Mouse (Mus musculus): ENCODE data around the gene Csnk2b. TPM values are rescaled to one million over a fixed set of nuclear protein-coding genes. Genes with fewer than 3 reads are reported as not detected.

Gene Csnk2b
- 299 and 310 TPM in 2 replicates for polyA plus RNA-seq (2014; fragmentation: Nextera tagmentation; extraction: Ambion mirVana)

- Histone ChIP-seq H3K4me3 (ENCODE audit: low read depth, low read length) (peak within 1 kb of the TSS; percentile 97), H3K9me3 (ENCODE audit: control insufficient read depth, low read length) (no peaks in the 10 kb centered on the region), H3K36me3 (ENCODE audit: control insufficient read depth, insufficient read depth, low read length) (peaks cover 5% of the 10 kb centered on the region; the same call in 1 of the 2 replicates), H3K4me1 (replicated peaks; ENCODE audit: control insufficient read depth, insufficient read depth, low read length) (peaks cover 2% of the 10 kb centered on the region; the same call in 1 of the 2 replicates), H3K27ac (ENCODE audit: low read depth, low read length) (peak within 1 kb of the TSS; percentile 85), H3K27me3 (ENCODE audit: control insufficient read depth, insufficient read depth, low read length) (no peaks in the 10 kb centered on the region), H3K9ac (ENCODE audit: low read depth, low read length) (peak within 1 kb of the TSS; percentile 94), H3K4me2 (replicated peaks; ENCODE audit: low read depth, low read length) (peak within 1 kb of the TSS; percentile 97)
- no peak for ATAC-seq (ENCODE audit: low FRiP score)
- WGBS: under 1% methylated on average over 19 of the region's 19 CpGs
- DNase-seq (ENCODE audit: low spot score): peak; percentile 75
Measured at GRCm38 (mm10) chr17:35121871-35122303, at the start of gene Csnk2b. Gene Csnk2b, minus strand, starts transcription at chr17:35122053.

- Histone ChIP-seq H3K4me3 (ENCODE audit: low read depth, low read length) (no peak overlapping the region), H3K4me2 (replicated peaks; ENCODE audit: low read depth, low read length) (no peak overlapping the region), H3K27ac (ENCODE audit: low read depth, low read length) (no peak overlapping the region), H3K27me3 (ENCODE audit: control insufficient read depth, insufficient read depth, low read length) (no peaks in the 10 kb centered on the region), H3K9ac (ENCODE audit: low read depth, low read length) (peak overlapping the region; percentile 8; the same call in 1 of the 2 replicates), H3K4me1 (replicated peaks; ENCODE audit: control insufficient read depth, insufficient read depth, low read length) (no peaks in the 10 kb centered on the region), H3K36me3 (ENCODE audit: control insufficient read depth, insufficient read depth, low read length) (no peaks in the 10 kb centered on the region), H3K9me3 (ENCODE audit: control insufficient read depth, low read length) (no peaks in the 10 kb centered on the region)
- ATAC-seq (ENCODE audit: low FRiP score) (no peak), DNase-seq (ENCODE audit: low spot score) (peak; percentile 75)
- WGBS: 20% methylated on average over 4 of the region's 4 CpGs
Measured at GRCm38 (mm10) chr17:35168541-35169207, 46.8 kb upstream of the Csnk2b start.

GRCm38 (mm10) chr17:35167794-35168193, 45.9 kb upstream of the Csnk2b start:
- no peak overlapping the region for H3K9ac ChIP-seq (ENCODE audit: low read depth, low read length)
- no peak for ATAC-seq (ENCODE audit: low FRiP score)
- H3K36me3 ChIP-seq (ENCODE audit: control insufficient read depth, insufficient read depth, low read length): no peaks in the 10 kb centered on the region
- H3K27me3 ChIP-seq (ENCODE audit: control insufficient read depth, insufficient read depth, low read length): no peaks in the 10 kb centered on the region
- no peak overlapping the region for H3K27ac ChIP-seq (ENCODE audit: low read depth, low read length)
- peaks cover 3% of the 10 kb centered on the region; the same call in 1 of the 2 replicates for H3K4me1 ChIP-seq (replicated peaks; ENCODE audit: control insufficient read depth, insufficient read depth, low read length)
- DNase-seq (ENCODE audit: low spot score): no peak
- no peaks in the 10 kb centered on the region for H3K9me3 ChIP-seq (ENCODE audit: control insufficient read depth, low read length)
- no peak overlapping the region for H3K4me2 ChIP-seq (replicated peaks; ENCODE audit: low read depth, low read length)
- WGBS: 89% methylated on average over 7 of the region's 7 CpGs
- H3K4me3 ChIP-seq (ENCODE audit: low read depth, low read length): no peak overlapping the region

GRCm38 (mm10) chr17:35166352-35167035, 44.6 kb upstream of the Csnk2b start:
- no peaks in the 10 kb centered on the region for H3K27me3 ChIP-seq (ENCODE audit: control insufficient read depth, insufficient read depth, low read length)
- peaks cover 5% of the 10 kb centered on the region; the same call in 1 of the 2 replicates for H3K4me1 ChIP-seq (replicated peaks; ENCODE audit: control insufficient read depth, insufficient read depth, low read length)
- no peak overlapping the region for H3K4me3 ChIP-seq (ENCODE audit: low read depth, low read length)
- H3K4me2 ChIP-seq (replicated peaks; ENCODE audit: low read depth, low read length): peak overlapping the region; percentile 67
- no peaks in the 10 kb centered on the region for H3K9me3 ChIP-seq (ENCODE audit: control insufficient read depth, low read length)
- peak overlapping the region; percentile 91; the same call in 1 of the 2 replicates for H3K27ac ChIP-seq (ENCODE audit: low read depth, low read length)
- peak overlapping the region; percentile 64; the same call in 1 of the 2 replicates for H3K9ac ChIP-seq (ENCODE audit: low read depth, low read length)
- ATAC-seq (ENCODE audit: low FRiP score) (no peak), DNase-seq (ENCODE audit: low spot score) (peak; percentile 70)
- WGBS: 78% methylated on average over 8 of the region's 8 CpGs
- peaks cover 3% of the 10 kb centered on the region; the same call in 1 of the 2 replicates for H3K36me3 ChIP-seq (ENCODE audit: control insufficient read depth, insufficient read depth, low read length)

- Histone ChIP-seq H3K4me1 (replicated peaks; ENCODE audit: control insufficient read depth, insufficient read depth, low read length) (peaks cover 5% of the 10 kb centered on the region; the same call in 1 of the 2 replicates), H3K9ac (ENCODE audit: low read depth, low read length) (peak overlapping the region; percentile 64), H3K36me3 (ENCODE audit: control insufficient read depth, insufficient read depth, low read length) (peaks cover 9% of the 10 kb centered on the region; the same call in 1 of the 2 replicates), H3K4me3 (ENCODE audit: low read depth, low read length) (peak overlapping the region; percentile 100), H3K9me3 (ENCODE audit: control insufficient read depth, low read length) (no peaks in the 10 kb centered on the region), H3K4me2 (replicated peaks; ENCODE audit: low read depth, low read length) (peak overlapping the region; percentile 67), H3K27ac (ENCODE audit: low read depth, low read length) (peak overlapping the region; percentile 91), H3K27me3 (ENCODE audit: control insufficient read depth, insufficient read depth, low read length) (no peaks in the 10 kb centered on the region)
- ATAC-seq (ENCODE audit: low FRiP score) (peak; percentile 90), DNase-seq (ENCODE audit: low spot score) (peak; percentile 33)
- WGBS: 27% methylated on average over 12 of the region's 12 CpGs
Measured at GRCm38 (mm10) chr17:35165451-35166155, 43.8 kb upstream of the Csnk2b start.

GRCm38 (mm10) chr17:35164568-35165450, 43.0 kb upstream of the Csnk2b start, which contains the start of gene Prrc2a:
Gene Prrc2a, minus strand, starts transcription at chr17:35164897.
- under 1% methylated on average over 58 of the region's 89 CpGs for WGBS

GRCm38 (mm10) chr17:35164218-35164567, 42.3 kb upstream of the Csnk2b start:
- no peaks in the 10 kb centered on the region for H3K9me3 ChIP-seq (ENCODE audit: control insufficient read depth, low read length)
- H3K4me2 ChIP-seq (replicated peaks; ENCODE audit: low read depth, low read length): peak overlapping the region; percentile 92
- H3K4me3 ChIP-seq (ENCODE audit: low read depth, low read length): peak overlapping the region; percentile 100
- no peaks in the 10 kb centered on the region for H3K27me3 ChIP-seq (ENCODE audit: control insufficient read depth, insufficient read depth, low read length)
- peaks cover 21% of the 10 kb centered on the region for H3K36me3 ChIP-seq (ENCODE audit: control insufficient read depth, insufficient read depth, low read length)
- H3K9ac ChIP-seq (ENCODE audit: low read depth, low read length): peak overlapping the region; percentile 100
- 0% methylated on average over 23 of the region's 28 CpGs for WGBS
- H3K4me1 ChIP-seq (replicated peaks; ENCODE audit: control insufficient read depth, insufficient read depth, low read length): peaks cover 5% of the 10 kb centered on the region; the same call in 1 of the 2 replicates
- ATAC-seq (ENCODE audit: low FRiP score): no peak
- peak overlapping the region; percentile 93 for H3K27ac ChIP-seq (ENCODE audit: low read depth, low read length)
- DNase-seq (ENCODE audit: low spot score): no peak

More at GRCm38 (mm10) chr17:35164568-35165450, 43.0 kb upstream of the Csnk2b start, which contains the start of gene Prrc2a:
- peaks cover 5% of the 10 kb centered on the region; the same call in 1 of the 2 replicates for H3K4me1 ChIP-seq (replicated peaks; ENCODE audit: control insufficient read depth, insufficient read depth, low read length)
- H3K9ac ChIP-seq (ENCODE audit: low read depth, low read length): peak within 1 kb of the TSS; percentile 100
- peak within 1 kb of the TSS; percentile 93 for H3K27ac ChIP-seq (ENCODE audit: low read depth, low read length)
- ATAC-seq (ENCODE audit: low FRiP score) (peak; percentile 95), DNase-seq (ENCODE audit: low spot score) (peak; percentile 98)
- no peaks in the 10 kb centered on the region for H3K27me3 ChIP-seq (ENCODE audit: control insufficient read depth, insufficient read depth, low read length)
- H3K36me3 ChIP-seq (ENCODE audit: control insufficient read depth, insufficient read depth, low read length): peaks cover 15% of the 10 kb centered on the region
- peak within 1 kb of the TSS; percentile 92 for H3K4me2 ChIP-seq (replicated peaks; ENCODE audit: low read depth, low read length)
- peak within 1 kb of the TSS; percentile 100 for H3K4me3 ChIP-seq (ENCODE audit: low read depth, low read length)
- no peaks in the 10 kb centered on the region for H3K9me3 ChIP-seq (ENCODE audit: control insufficient read depth, low read length)
